Mouse (Mus musculus) G1E-ER4 (cell line): Measurements from ENCODE around the gene Iqsec1. TPM values are rescaled to one million over a fixed set of nuclear protein-coding genes. Genes with fewer than 3 reads are reported as not detected.

ENCODE experiments used
- GATA1 ChIP-seq: IDR thresholded peaks from one replicate; pipeline ENCODE4 v1.8.0; 2012; ENCODE audit warnings: low read length, inconsistent platforms
- polyA plus RNA-seq: library from polyadenylated mRNA; stranded (reverse); fragments of >175 nt; gene quantifications from 2 replicates; pipeline ENCODE4 v1.2.3, GENCODE M21; 2012

The Iqsec1 gene
- polyA plus RNA-seq, 1 experiment = 43.4 TPM

- TF ChIP-seq GATA1 = no peak
Measured at GRCm38 (mm10) chr6:90710778-90711177, 277.7 kb downstream of the Iqsec1 start.

GRCm38 (mm10) chr6:90709929-90710777, 278.3 kb downstream of the Iqsec1 start:
- TF ChIP-seq GATA1 = peak; percentile 56

GRCm38 (mm10) chr6:90708061-90708618, 280.3 kb downstream of the Iqsec1 start:
- TF ChIP-seq GATA1 = no peak

- no peak for TF ChIP-seq GATA1
Measured at GRCm38 (mm10) chr6:90707143-90707542, 281.3 kb downstream of the Iqsec1 start.

- TF ChIP-seq GATA1 = no peak
Measured at GRCm38 (mm10) chr6:90706490-90706889, 282.0 kb downstream of the Iqsec1 start.

GRCm38 (mm10) chr6:90705738-90706137, 282.7 kb downstream of the Iqsec1 start:
- TF ChIP-seq GATA1 = no peak

GRCm38 (mm10) chr6:90704705-90705344, 283.7 kb downstream of the Iqsec1 start:
- TF ChIP-seq GATA1 = no peak

- no peak for TF ChIP-seq GATA1
Measured at GRCm38 (mm10) chr6:90703782-90704181, 284.7 kb downstream of the Iqsec1 start.

GRCm38 (mm10) chr6:90702837-90703735, 285.4 kb downstream of the Iqsec1 start:
- TF ChIP-seq GATA1 = no peak

- no peak for TF ChIP-seq GATA1
Measured at GRCm38 (mm10) chr6:90702197-90702596, 286.3 kb downstream of the Iqsec1 start.

GRCm38 (mm10) chr6:90701391-90701790, 287.1 kb downstream of the Iqsec1 start:
- TF ChIP-seq GATA1 = no peak

GRCm38 (mm10) chr6:90700737-90701136, 287.7 kb downstream of the Iqsec1 start:
- no peak for TF ChIP-seq GATA1

GRCm38 (mm10) chr6:90700068-90700467, 288.4 kb downstream of the Iqsec1 start:
- TF ChIP-seq GATA1 = no peak

- TF ChIP-seq GATA1 = no peak
Measured at GRCm38 (mm10) chr6:90698843-90699242, 289.6 kb downstream of the Iqsec1 start.

GRCm38 (mm10) chr6:90695754-90696153, 292.7 kb downstream of the Iqsec1 start:
- no peak for TF ChIP-seq GATA1

GRCm38 (mm10) chr6:90692404-90692803, 296.1 kb downstream of the Iqsec1 start:
- no peak for TF ChIP-seq GATA1

GRCm38 (mm10) chr6:90691935-90692334, 296.6 kb downstream of the Iqsec1 start:
- no peak for TF ChIP-seq GATA1
